Mouse (Mus musculus) kidney, adult 2 months (tissue): ENCODE data around the gene Lgals4.

Experiments
- CTCF ChIP-seq: fragments of 200-500 bp; conservative IDR thresholded peaks from 2 replicates; pipeline ENCODE4 v1.5.1; 2011; ENCODE audit warnings: low read depth, mild to moderate bottlenecking, control low read depth, low read length, moderate library complexity, mixed read lengths; ENCODE audit not compliant: insufficient read depth, insufficient read length
- POLR2A ChIP-seq: fragments of 200-500 bp; IDR thresholded peaks from one replicate; pipeline ENCODE4 v1.6.1; 2011; ENCODE audit warnings: low read depth, low read length, control low read depth

DNA sequence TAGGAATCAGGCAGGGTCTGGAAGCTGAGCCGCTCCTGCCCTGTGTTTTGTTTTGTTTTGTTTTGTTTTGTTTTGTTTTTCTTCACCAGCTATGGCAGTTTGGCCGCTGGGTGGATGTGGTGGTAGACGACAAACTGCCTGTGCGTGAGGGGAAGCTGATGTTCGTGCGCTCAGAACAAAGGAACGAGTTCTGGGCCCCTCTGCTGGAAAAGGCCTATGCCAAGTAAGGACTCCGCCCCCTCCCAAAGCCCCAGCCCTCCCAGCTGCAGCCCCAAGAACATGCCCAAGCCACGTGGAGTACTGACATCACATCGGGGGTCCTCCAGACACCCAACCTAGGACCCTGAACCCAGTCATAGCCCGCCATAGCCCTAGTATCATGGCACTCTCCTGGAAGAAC is 49.4 kb downstream of the Lgals4 start:
- no peak for TF ChIP-seq POLR2A
- no peak for TF ChIP-seq CTCF
